Mouse (Mus musculus): Measurements from ENCODE around the gene Map3k5. TPM values are rescaled to one million over a fixed set of nuclear protein-coding genes. Genes with fewer than 3 reads are reported as not detected.

Map3k5 gene
- polyA plus RNA-seq, 1 experiment from 2014 or later = 1.0 TPM

DNA sequence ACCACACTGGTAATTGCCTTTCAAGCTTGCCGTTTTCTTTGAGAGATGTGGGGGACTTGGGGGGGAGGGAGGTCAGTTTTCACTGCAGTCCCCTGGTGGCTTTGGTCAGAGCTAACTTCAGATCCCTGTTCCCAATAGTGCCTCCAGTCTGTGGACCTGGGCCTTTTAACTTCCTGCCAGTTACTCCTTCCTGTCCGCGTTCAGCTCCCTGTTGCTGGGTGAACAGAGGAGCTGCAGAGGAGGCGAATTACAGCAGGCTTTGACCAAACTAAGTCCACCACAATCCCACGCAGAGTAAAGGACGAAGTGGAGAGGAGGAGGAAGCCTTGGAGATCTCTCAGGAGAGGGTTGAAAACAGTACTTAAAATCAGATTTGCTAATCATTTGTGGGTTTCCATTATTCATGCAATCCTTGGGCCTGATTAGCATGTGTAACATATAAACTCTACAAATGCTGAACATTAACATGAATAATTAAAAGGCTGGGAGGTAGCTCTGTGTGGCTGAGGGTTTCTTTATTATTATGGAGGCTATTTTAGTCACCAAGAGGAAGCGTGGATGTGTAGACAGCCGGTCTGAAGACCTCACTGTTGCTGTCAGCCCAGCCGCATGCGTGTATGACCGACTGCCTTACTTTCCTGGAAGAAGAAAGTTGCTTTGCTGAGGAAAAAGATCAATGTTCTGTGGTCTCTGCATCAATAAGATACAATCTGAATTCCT lies 247.6 kb downstream of the Map3k5 start:
- no peak overlapping the region for H3K4me2 ChIP-seq (ENCODE audit: low read length)
- H3K27ac ChIP-seq (ENCODE audit: low read depth, low read length) = no peak overlapping the region; the same call in 1 of the 2 replicates
- H3K27me3 ChIP-seq (replicated peaks; ENCODE audit: control insufficient read depth, insufficient read depth, low read length) = no peaks in the 10 kb centered on the region
- H3K9ac ChIP-seq (ENCODE audit: low read depth, low read length) = no peak overlapping the region
- H3K4me3 ChIP-seq (ENCODE audit: low read length) = no peak overlapping the region
- H3K4me1 ChIP-seq (ENCODE audit: control insufficient read depth, insufficient read depth, low read depth, low read length) = no peaks in the 10 kb centered on the region; the same call in 1 of the 2 replicates
- ATAC-seq = no peak
- H3K9me3 ChIP-seq (ENCODE audit: control insufficient read depth, low read length) = no peaks in the 10 kb centered on the region
- WGBS = 49% methylated on average over 11 of the region's 11 CpGs
- H3K36me3 ChIP-seq (ENCODE audit: control insufficient read depth, insufficient read depth, low read length) = no peaks in the 10 kb centered on the region

DNA sequence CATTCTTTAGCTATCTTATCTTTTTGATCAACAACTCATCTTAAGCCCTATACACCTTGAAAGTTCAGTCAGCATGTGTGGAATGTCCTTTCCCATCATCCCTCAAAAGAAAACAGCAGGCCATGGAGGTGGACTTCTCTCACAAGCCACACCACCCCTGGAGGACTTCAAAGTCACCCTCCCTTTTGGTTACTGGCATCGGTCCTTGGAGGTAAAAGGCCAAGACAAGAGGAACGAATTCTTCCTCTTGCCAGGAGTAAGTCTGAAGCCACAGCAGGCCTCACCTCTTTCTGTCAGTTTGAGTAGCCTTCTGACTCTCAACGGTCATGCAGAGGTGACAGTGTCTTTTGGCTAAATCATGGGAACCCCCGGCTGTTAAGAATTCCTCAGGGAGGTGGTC lies 250.1 kb downstream of the Map3k5 start:
- Histone ChIP-seq H3K9me3 (ENCODE audit: control insufficient read depth, low read length) (no peaks in the 10 kb centered on the region), H3K4me1 (ENCODE audit: control insufficient read depth, insufficient read depth, low read depth, low read length) (no peaks in the 10 kb centered on the region; the same call in 1 of the 2 replicates), H3K27ac (ENCODE audit: low read depth, low read length) (no peak overlapping the region)

DNA sequence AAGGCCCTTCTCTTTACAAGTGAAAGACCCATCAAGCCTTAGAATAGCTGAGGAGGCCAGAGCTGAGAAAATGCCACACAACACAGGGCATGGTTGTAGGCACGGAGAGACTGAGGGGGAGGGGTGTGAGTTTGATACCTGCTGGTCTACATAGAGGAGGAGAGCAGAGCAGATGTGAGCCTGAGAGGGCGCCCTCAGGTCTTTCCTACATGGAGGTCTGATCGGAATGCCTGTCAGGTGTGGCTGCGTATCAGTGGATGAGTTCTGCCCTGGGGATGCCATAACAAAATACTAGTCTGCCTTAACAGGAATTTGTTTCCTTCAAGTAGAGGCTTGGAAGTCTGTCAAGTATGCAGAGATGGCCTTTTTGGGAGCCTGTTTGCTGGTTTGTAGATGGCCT lies 251.0 kb downstream of the Map3k5 start:
- Histone ChIP-seq H3K27ac (ENCODE audit: low read depth, low read length) (no peak overlapping the region), H3K9ac (ENCODE audit: low read depth, low read length) (no peak overlapping the region), H3K36me3 (ENCODE audit: control insufficient read depth, insufficient read depth, low read length) (no peaks in the 10 kb centered on the region), H3K9me3 (ENCODE audit: control insufficient read depth, low read length) (no peaks in the 10 kb centered on the region), H3K4me2 (ENCODE audit: low read length) (no peak overlapping the region), H3K4me3 (ENCODE audit: low read length) (no peak overlapping the region), H3K27me3 (replicated peaks; ENCODE audit: control insufficient read depth, insufficient read depth, low read length) (no peaks in the 10 kb centered on the region), H3K4me1 (ENCODE audit: control insufficient read depth, insufficient read depth, low read depth, low read length) (no peaks in the 10 kb centered on the region; the same call in 1 of the 2 replicates)
- ATAC-seq = no peak
- WGBS = 88% methylated on average over 4 of the region's 4 CpGs

More for the DNA sequence above, 250.1 kb downstream of the Map3k5 start:
- no peak overlapping the region for H3K4me2 ChIP-seq (ENCODE audit: low read length)
- no peaks in the 10 kb centered on the region for H3K36me3 ChIP-seq (ENCODE audit: control insufficient read depth, insufficient read depth, low read length)
- no peak overlapping the region for H3K4me3 ChIP-seq (ENCODE audit: low read length)
- ATAC-seq = no peak
- H3K9ac ChIP-seq (ENCODE audit: low read depth, low read length) = no peak overlapping the region
- 83% methylated on average over 4 of the region's 4 CpGs for WGBS
- no peaks in the 10 kb centered on the region for H3K27me3 ChIP-seq (replicated peaks; ENCODE audit: control insufficient read depth, insufficient read depth, low read length)

DNA sequence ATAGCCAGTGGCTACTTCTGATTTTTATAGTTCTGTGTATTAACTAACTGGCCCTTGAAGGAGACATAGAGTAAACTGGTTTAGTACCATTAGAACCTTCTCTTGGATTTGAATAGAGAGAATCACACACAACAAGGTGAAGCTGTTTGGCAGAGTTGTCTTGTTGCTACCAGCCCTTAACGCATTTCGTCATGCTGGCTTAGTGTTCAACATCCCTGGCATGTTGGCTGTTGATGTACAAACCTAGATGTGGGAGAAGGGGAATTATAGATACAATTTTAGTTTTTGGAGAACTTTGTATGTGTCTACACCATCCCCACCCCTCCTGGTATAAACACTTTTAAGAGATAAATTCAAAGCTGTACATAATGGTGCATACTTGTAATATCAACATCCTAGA lies 251.5 kb downstream of the Map3k5 start:
- 95% methylated on average over 2 of the region's 2 CpGs for WGBS
- H3K9ac ChIP-seq (ENCODE audit: low read depth, low read length) = no peak overlapping the region
- ATAC-seq = no peak
- H3K36me3 ChIP-seq (ENCODE audit: control insufficient read depth, insufficient read depth, low read length) = no peaks in the 10 kb centered on the region
- H3K27ac ChIP-seq (ENCODE audit: low read depth, low read length) = no peak overlapping the region
- H3K4me2 ChIP-seq (ENCODE audit: low read length) = no peak overlapping the region
- H3K9me3 ChIP-seq (ENCODE audit: control insufficient read depth, low read length) = no peaks in the 10 kb centered on the region
- H3K4me3 ChIP-seq (ENCODE audit: low read length) = no peak overlapping the region
- H3K4me1 ChIP-seq (ENCODE audit: control insufficient read depth, insufficient read depth, low read depth, low read length) = no peaks in the 10 kb centered on the region; the same call in 1 of the 2 replicates
- no peaks in the 10 kb centered on the region for H3K27me3 ChIP-seq (replicated peaks; ENCODE audit: control insufficient read depth, insufficient read depth, low read length)

DNA sequence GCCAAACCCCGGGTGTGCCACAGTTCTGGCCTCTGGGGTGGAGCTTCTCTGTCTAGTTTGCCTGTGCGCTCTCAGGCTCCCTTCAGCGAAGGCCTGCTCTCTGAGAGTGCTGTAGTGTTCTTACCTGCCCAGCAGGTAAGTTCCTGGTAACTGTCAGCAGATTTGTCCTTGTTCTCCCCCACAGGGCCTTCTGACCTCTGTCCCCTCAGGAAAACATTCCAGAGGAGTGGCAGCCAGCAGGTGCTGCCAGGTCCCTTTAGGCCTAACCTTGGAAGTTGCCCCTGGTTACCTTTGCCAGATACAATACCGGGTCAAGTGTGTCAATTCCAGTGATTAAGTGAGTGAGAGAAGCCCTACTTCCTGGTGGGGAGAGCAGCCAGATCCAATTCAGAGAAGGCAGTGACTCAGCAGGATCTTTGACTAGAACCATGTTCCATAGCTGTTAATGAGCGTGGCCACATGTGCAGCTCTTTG lies 252.6 kb downstream of the Map3k5 start:
- H3K4me1 ChIP-seq (ENCODE audit: control insufficient read depth, insufficient read depth, low read depth, low read length) = no peaks in the 10 kb centered on the region; the same call in 1 of the 2 replicates
- ATAC-seq = no peak
- no peaks in the 10 kb centered on the region for H3K9me3 ChIP-seq (ENCODE audit: control insufficient read depth, low read length)
- H3K27ac ChIP-seq (ENCODE audit: low read depth, low read length) = no peak overlapping the region
- H3K4me3 ChIP-seq (ENCODE audit: low read length) = no peak overlapping the region
- no peak overlapping the region for H3K4me2 ChIP-seq (ENCODE audit: low read length)
- no peaks in the 10 kb centered on the region for H3K27me3 ChIP-seq (replicated peaks; ENCODE audit: control insufficient read depth, insufficient read depth, low read length)
- H3K9ac ChIP-seq (ENCODE audit: low read depth, low read length) = no peak overlapping the region
- WGBS = 81% methylated on average over 5 of the region's 5 CpGs
- H3K36me3 ChIP-seq (ENCODE audit: control insufficient read depth, insufficient read depth, low read length) = no peaks in the 10 kb centered on the region

DNA sequence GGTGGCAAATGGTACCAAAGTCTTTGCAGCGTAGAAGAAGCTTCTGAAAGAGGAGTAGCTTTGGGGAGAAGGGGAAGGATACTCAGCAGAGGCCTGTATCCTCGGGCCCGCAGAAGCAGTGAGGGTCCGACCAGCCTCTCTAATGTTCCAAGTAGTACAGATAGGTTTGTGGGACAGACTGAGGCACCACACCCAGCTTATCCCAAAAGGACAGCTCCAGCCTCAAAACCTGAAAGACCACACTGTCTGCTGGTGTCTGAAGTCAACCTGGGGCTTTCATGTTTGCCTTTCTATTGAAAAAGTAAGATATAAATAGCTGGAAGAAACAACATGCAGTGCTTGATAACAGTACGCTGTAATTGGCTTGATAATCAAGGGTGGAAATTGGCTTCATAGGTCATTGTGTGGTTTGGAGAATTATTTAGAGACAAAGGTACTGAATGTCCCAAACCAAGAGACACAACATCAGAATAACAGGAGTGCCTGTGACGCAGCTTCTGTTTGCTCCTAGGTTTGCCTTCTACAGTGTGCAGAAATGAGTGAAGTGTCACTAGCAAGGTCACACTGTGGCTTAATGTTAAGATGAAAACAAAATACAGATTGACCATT lies 256.0 kb downstream of the Map3k5 start:
- no peaks in the 10 kb centered on the region for H3K9me3 ChIP-seq (ENCODE audit: control insufficient read depth, low read length)
- no peak for ATAC-seq
- no peak overlapping the region for H3K9ac ChIP-seq (ENCODE audit: low read depth, low read length)
- H3K4me2 ChIP-seq (ENCODE audit: low read length) = no peak overlapping the region
- H3K36me3 ChIP-seq (ENCODE audit: control insufficient read depth, insufficient read depth, low read length) = no peaks in the 10 kb centered on the region
- WGBS = 88% methylated on average over 6 of the region's 6 CpGs
- H3K27ac ChIP-seq (ENCODE audit: low read depth, low read length) = no peak overlapping the region
- no peaks in the 10 kb centered on the region; the same call in 1 of the 2 replicates for H3K4me1 ChIP-seq (ENCODE audit: control insufficient read depth, insufficient read depth, low read depth, low read length)
- H3K4me3 ChIP-seq (ENCODE audit: low read length) = no peak overlapping the region
- no peaks in the 10 kb centered on the region for H3K27me3 ChIP-seq (replicated peaks; ENCODE audit: control insufficient read depth, insufficient read depth, low read length)

Other genes with a start within 250 kb of the Map3k5 start
- 0.44 and 0.75 TPM in 2 replicates for gene Il20ra, start 221.9 kb upstream of the Map3k5 start, polyA plus RNA-seq (2015; fragmentation: Nextera tagmentation; extraction: Ambion mirVana)
- gene Slc35d3, start 83.0 kb upstream of the Map3k5 start, polyA plus RNA-seq (2015; fragmentation: Nextera tagmentation; extraction: Ambion mirVana) = 2.4 and 2.9 TPM in 2 replicates
- 34.4 and 35.9 TPM in 2 replicates for gene Pex7, start 26.8 kb upstream of the Map3k5 start, polyA plus RNA-seq (2015; fragmentation: Nextera tagmentation; extraction: Ambion mirVana)
- 10.0 and 11.2 TPM in 2 replicates for gene Map7, start 214.0 kb downstream of the Map3k5 start, polyA plus RNA-seq (2015; fragmentation: Nextera tagmentation; extraction: Ambion mirVana)

Data from hindbrain, embryonic 16.5 days (tissue).